Mouse (Mus musculus) cortical plate, adult 2 months (tissue): ENCODE results near the gene Nav1.

Source experiments
- CTCF ChIP-seq: fragments of 200-500 bp; IDR thresholded peaks from 2 replicates; pipeline ENCODE4 v1.5.1; 2011; ENCODE audit warnings: mild to moderate bottlenecking, control low read depth, low read length; ENCODE audit not compliant: insufficient read depth; ENCODE audit errors: extremely low read depth
- POLR2A ChIP-seq: fragments of 200-500 bp; IDR thresholded peaks from 2 replicates; pipeline ENCODE4 v1.6.1; 2011; ENCODE audit warnings: mild to moderate bottlenecking, low read length, control low read depth; ENCODE audit not compliant: insufficient read depth; ENCODE audit errors: extremely low read depth

DNA sequence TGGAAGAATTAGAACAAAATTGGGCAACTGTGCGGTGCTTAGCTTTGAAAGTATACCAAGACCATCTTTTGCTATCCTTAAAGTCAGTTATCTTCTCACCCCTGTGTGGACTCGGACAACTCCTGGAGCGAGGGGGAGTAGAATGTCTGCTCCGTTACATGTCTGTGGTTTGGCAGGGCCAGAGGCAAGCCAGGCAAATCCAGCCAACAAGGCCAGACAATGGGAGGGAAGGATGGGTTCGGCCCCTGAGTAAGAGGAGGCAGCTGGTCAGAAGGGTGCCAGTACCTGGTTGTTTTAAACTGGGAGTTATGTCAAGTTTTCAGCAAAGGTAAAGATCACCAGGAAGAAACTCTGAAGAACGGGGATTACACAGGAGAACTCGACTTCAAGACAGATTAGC is 121.9 kb downstream of the Nav1 start:
- no peak for TF ChIP-seq POLR2A
- TF ChIP-seq CTCF, result no peak
